Mouse (Mus musculus) gastrocnemius, adult 2 months (tissue): ENCODE data around the gene Wwp2. TPM values are rescaled to one million over a fixed set of nuclear protein-coding genes. Genes with fewer than 3 reads are reported as not detected.
A peak's percentile ranks its signal among the peaks of the same experiment; 100 is the strongest.

ENCODE experiments used
- DNase-seq: peaks from one replicate; pipeline ENCODE4 v3.0.0; 2022
- H3K27ac ChIP-seq: fragments of 200-600 bp; 2 replicates; pipeline ENCODE4 v1.8.1; 2022; ENCODE audit warnings: mild to moderate bottlenecking
- H3K4me3 ChIP-seq: fragments of 200-600 bp; 2 replicates; pipeline ENCODE4 v1.8.1; 2022; ENCODE audit warnings: mild to moderate bottlenecking, moderate library complexity
- CTCF ChIP-seq: fragments of 200-600 bp; IDR thresholded peaks from 2 replicates; pipeline ENCODE4 v1.8.1; 2022; ENCODE audit warnings: antibody characterized with exemption, mild to moderate bottlenecking, moderate library complexity
- intact Hi-C: fragments of 180-260 bp; cut with DNase I; formaldehyde crosslinking; loops from one replicate; pipeline ENCODE4 v1.15.1; 2025
- long read RNA-seq, 2 experiments: library from polyadenylated mRNA; stranded (forward); transcript quantifications; one replicate each; pipeline ENCODE4 v2.0.0; 2021
- total RNA-seq, 2 experiments: library from RNA; stranded (reverse); gene quantifications; 2 replicates each; pipeline ENCODE4 v1.2.3; 2021

Gene Wwp2
- 10 to 100 TPM; 15.0 to 16.9 TPM for total RNA-seq
- long read RNA-seq, experiment 1, full-length matches to known transcripts, result 26 of 36 reads
- long read RNA-seq, experiment 1, partial matches to known transcripts, result 6 of 36 reads
- long read RNA-seq, experiment 1, other reads (novel, unspliced or antisense), result 4 of 36 reads
- long read RNA-seq, experiment 2, full-length matches to known transcripts, result 24 of 44 reads
- long read RNA-seq, experiment 2, partial matches to known transcripts, result 13 of 44 reads
- long read RNA-seq, experiment 2, other reads (novel, unspliced or antisense), result 7 of 44 reads

- TF ChIP-seq CTCF, result no peak
- Histone ChIP-seq H3K4me3 (peak within 1 kb of the TSS; percentile 92), H3K27ac (peak within 1 kb of the TSS; percentile 91)
- peak; percentile 87 for DNase-seq
- intact Hi-C loops, result no loop called here
Observed at GRCm38 (mm10) chr8:107435962-107436831, at the start of gene Wwp2. Gene Wwp2 (plus strand): TSS chr8:107436365.

- peak; percentile 62 for TF ChIP-seq CTCF
- intact Hi-C loops, result loop anchor here (1.0 to 10.0 kb wide), 2 partner anchors 39 to 188 kb away; partner anchors contain the start of gene Nob1
- no peak for DNase-seq
- peak overlapping the region; percentile 63 for H3K27ac ChIP-seq
- no peak overlapping the region for H3K4me3 ChIP-seq
Observed at GRCm38 (mm10) chr8:107386642-107387041, 49.5 kb upstream of the Wwp2 start.

- peak; percentile 53 for DNase-seq
- intact Hi-C loops, result loop anchor here (10.0 kb wide), 1 partner anchor 187 kb away; no protein-coding TSS in a partner anchor
- H3K27ac ChIP-seq, result 0 out of 2 replicates have a peak overlapping the region, but pooled peaks have one; percentile 2
- H3K4me3 ChIP-seq, result no peak overlapping the region
- peak; percentile 62 for TF ChIP-seq CTCF
Observed at GRCm38 (mm10) chr8:107387861-107388260, 48.3 kb upstream of the Wwp2 start.

DNA sequence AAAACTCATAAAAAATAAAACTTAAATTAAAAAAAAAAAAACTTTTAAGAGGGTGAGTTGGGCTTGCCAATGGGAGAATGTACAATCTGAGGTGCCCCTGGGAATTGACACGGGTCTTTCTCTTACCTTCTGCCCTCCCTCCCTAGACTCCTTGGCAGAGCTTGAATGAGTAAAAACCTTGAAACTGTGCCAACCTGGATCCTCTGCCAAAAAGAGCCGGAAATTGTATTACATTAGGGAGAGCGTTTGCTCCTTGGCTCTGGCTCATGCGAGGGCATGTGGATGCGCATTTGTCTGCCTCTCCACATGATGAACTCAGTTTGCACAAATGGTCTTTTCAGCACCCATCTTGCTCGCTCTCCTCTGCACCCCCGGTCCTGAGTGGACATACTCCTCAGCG lies 46.6 kb upstream of the Wwp2 start:
- intact Hi-C loops, result loop anchor here (10.0 kb wide), 1 partner anchor 185 kb away; no protein-coding TSS in a partner anchor
- Histone ChIP-seq H3K4me3 (no peak overlapping the region), H3K27ac (no peak overlapping the region)
- no peak for DNase-seq
- TF ChIP-seq CTCF, result no peak

DNA sequence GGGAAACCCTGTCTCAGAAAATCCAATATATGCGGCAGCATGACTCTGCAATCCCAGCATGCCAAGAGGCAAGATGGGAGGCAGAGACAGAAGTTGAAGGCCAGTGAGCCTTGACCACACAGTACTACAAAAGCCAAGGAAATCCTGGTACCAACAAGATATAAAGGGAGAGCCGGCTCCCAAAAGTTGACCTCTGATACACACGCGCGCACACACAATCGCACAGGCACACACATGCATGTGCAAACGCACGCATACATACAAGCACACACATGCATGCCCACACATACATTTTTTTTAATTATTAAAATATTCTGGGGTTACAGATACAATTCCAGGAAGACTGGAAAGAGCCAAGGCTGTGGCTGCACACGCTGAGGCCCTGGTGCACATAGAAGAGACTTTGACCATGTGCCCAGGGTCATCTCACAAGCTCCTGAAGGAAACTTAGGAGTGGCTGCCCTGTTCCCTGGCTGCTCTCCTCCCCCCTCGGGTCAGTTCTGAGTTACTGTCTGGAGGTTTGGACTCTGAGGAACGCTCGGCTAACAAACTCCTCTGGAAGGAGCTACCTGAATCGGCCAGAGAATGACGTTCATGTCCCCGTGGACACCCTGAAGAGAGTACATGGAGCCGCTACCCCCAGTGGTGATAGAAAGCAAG lies 45.6 kb upstream of the Wwp2 start:
- H3K27ac ChIP-seq, result no peak overlapping the region
- H3K4me3 ChIP-seq, result no peak overlapping the region
- intact Hi-C loops, result no loop called here
- TF ChIP-seq CTCF, result no peak
- DNase-seq, result no peak

GRCm38 (mm10) chr8:107391136-107391516 lies 45.0 kb upstream of the Wwp2 start:
- DNase-seq, result no peak
- Histone ChIP-seq H3K4me3 (no peak overlapping the region), H3K27ac (no peak overlapping the region)
- intact Hi-C loops, result no loop called here
- TF ChIP-seq CTCF, result no peak

DNA sequence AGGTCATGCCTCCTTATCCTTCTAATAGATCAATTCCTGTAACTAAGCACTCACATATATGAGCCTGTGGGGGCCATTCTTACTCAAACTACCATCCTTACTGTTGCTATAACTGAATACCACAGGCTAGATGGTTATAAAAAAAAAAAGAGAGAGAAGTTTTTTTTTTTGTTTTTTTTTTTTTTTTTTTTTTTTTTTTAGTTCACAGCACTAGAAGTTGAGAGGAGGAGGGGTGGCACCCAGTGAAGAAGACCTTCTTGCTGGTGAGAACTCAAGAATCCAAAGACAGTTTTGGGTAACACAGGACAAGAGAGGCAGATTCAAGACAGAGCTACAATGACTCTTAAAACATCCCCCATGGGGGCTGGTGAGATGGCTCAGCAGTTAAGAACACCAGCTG lies 40.8 kb upstream of the Wwp2 start:
- DNase-seq, result no peak
- intact Hi-C loops, result no loop called here
- Histone ChIP-seq H3K27ac (no peak overlapping the region; the same call in 1 of the 2 replicates), H3K4me3 (no peak overlapping the region)
- TF ChIP-seq CTCF, result no peak

DNA sequence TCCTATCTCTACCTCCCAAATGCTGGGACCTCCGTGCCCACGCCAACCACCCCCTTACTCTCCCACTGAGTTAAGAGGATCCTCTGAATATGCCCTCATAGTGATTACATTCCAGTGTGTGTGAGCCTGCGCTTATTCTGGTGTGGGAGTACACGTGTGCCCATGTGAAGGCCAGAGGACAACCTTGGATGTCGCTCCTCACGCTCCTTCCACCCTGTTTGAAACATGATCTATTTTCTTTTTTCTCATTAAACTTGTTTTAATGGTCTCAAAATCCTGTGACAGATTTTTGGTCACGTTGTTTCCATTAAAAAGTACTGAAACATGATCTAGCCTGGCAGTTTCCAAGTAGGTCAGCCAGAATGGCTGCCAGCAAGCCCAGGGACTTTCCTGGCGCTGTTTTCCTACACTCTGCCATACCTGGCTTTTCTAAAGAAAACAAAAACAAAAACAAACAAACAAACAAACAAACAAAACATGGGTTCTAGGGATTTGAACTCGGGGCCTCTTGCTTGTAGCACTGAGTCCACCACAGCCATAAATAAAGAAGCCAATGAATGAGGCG lies 40.0 kb upstream of the Wwp2 start:
- peak overlapping the region; percentile 59; the same call in 1 of the 2 replicates for H3K27ac ChIP-seq
- no peak overlapping the region for H3K4me3 ChIP-seq
- intact Hi-C loops, result no loop called here
- no peak for TF ChIP-seq CTCF
- peak; percentile 32 for DNase-seq

- intact Hi-C loops, result no loop called here
- no peak for TF ChIP-seq CTCF
- no peak for DNase-seq
- Histone ChIP-seq H3K27ac (0 out of 2 replicates have a peak overlapping the region, but pooled peaks have one; percentile 8), H3K4me3 (no peak overlapping the region)
Observed at GRCm38 (mm10) chr8:107397665-107398064, 38.5 kb upstream of the Wwp2 start.

- H3K27ac ChIP-seq, result no peak overlapping the region; the same call in 1 of the 2 replicates
- TF ChIP-seq CTCF, result no peak
- intact Hi-C loops, result no loop called here
- no peak for DNase-seq
- no peak overlapping the region for H3K4me3 ChIP-seq
Observed at GRCm38 (mm10) chr8:107399495-107399894, 36.7 kb upstream of the Wwp2 start.

- Histone ChIP-seq H3K4me3 (peak overlapping the region; percentile 74; the same call in 1 of the 2 replicates), H3K27ac (peak overlapping the region; percentile 84)
- no peak for TF ChIP-seq CTCF
- no peak for DNase-seq
- intact Hi-C loops, result no loop called here
Observed at GRCm38 (mm10) chr8:107401866-107402265, 34.3 kb upstream of the Wwp2 start.
